Mouse (Mus musculus): ENCODE measurements around the gene Otx1. TPM values are rescaled to one million over a fixed set of nuclear protein-coding genes. Genes with fewer than 3 reads are reported as not detected.

Otx1 gene
- polyA plus RNA-seq, 1 experiment from 2014 or later, result 0.21 TPM

GRCm38 (mm10) chr11:21955167-21955566 is 47.5 kb downstream of the Otx1 start:
- WGBS, result 80% methylated on average over 7 of the region's 7 CpGs
- TF ChIP-seq CTCF (IDR thresholded peaks at IDR 0.05), result no peak
- no peak for TF ChIP-seq EP300 (IDR thresholded peaks at IDR 0.05)
- Histone ChIP-seq H3K9me3 (ENCODE audit: low read length) (no peaks in the 10 kb centered on the region), H3K27ac (ENCODE audit: low read length) (no peak overlapping the region), H3K4me3 (ENCODE audit: low read depth, low read length) (no peak overlapping the region), H3K9ac (replicated peaks; ENCODE audit: low read depth) (no peak overlapping the region), H3K4me1 (ENCODE audit: insufficient read depth, low read depth, low read length) (no peaks in the 10 kb centered on the region), H3K4me2 (replicated peaks; ENCODE audit: low read depth, low read length) (no peak overlapping the region), H3K36me3 (ENCODE audit: insufficient read depth, low read length) (no peaks in the 10 kb centered on the region), H3K27me3 (replicated peaks; ENCODE audit: insufficient read depth, low read length) (no peaks in the 10 kb centered on the region)
- DNase-seq (ENCODE audit: low spot score) (no peak), ATAC-seq (no peak)

DNA sequence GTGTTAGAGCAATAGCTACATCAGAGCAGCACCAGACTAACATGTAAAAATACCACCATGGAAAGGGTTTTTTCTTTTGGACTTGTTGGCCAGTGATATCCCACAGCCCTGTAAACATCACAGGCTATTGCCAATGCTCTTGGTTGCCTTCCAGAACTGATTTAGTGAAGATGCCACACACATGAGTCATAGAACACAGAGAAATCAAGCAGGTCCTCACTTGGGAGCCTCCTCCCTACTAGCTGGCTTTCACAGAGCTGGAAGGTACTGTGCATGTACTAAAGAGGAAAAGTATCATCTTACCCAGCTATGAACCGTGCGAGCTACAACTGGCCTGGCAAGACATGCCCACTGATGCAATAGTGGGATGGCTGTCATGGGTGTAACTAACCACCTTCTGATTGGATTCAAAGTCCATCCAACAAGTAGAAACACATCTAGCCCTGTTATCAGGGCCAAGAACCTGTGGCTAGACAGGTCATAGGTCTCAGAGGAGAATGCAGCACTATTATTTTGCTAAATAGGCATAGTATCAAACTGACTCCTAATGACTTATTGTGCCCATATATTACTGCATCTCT is 51.0 kb downstream of the Otx1 start:
- no peaks in the 10 kb centered on the region for H3K36me3 ChIP-seq (ENCODE audit: insufficient read depth, low read length)
- DNase-seq (ENCODE audit: low spot score) (no peak), ATAC-seq (no peak)
- no peak overlapping the region for H3K4me2 ChIP-seq (replicated peaks; ENCODE audit: low read depth, low read length)
- 80% methylated on average over 2 of the region's 2 CpGs for WGBS
- no peaks in the 10 kb centered on the region for H3K27me3 ChIP-seq (replicated peaks; ENCODE audit: insufficient read depth, low read length)
- H3K4me3 ChIP-seq (ENCODE audit: low read depth, low read length), result no peak overlapping the region
- H3K9me3 ChIP-seq (ENCODE audit: low read length), result no peaks in the 10 kb centered on the region
- no peak overlapping the region for H3K27ac ChIP-seq (ENCODE audit: low read length)
- H3K9ac ChIP-seq (replicated peaks; ENCODE audit: low read depth), result no peak overlapping the region
- TF ChIP-seq EP300 (IDR thresholded peaks at IDR 0.05) (no peak), CTCF (IDR thresholded peaks at IDR 0.05) (no peak)
- no peaks in the 10 kb centered on the region for H3K4me1 ChIP-seq (ENCODE audit: insufficient read depth, low read depth, low read length)

DNA sequence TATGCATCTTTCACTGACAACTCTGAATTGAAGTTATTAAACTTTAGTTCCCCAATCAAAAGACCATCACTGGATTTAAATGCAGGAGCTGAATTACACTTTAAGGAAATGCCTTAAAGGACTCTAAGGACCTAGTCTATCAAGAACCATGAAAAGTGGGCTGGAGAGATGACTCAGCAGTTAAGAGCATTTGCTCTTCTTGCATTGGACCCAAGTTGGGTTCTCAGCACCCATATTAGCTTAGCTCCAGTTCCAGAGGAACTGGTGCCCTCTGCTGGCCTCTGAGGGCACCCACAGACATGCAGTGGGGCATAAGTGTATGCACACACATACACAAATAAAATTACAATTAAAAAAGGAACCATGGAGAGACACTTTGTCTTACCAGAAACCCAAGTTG is 52.6 kb downstream of the Otx1 start:
- H3K9me3 ChIP-seq (ENCODE audit: low read length), result no peaks in the 10 kb centered on the region
- no peaks in the 10 kb centered on the region for H3K36me3 ChIP-seq (ENCODE audit: insufficient read depth, low read length)
- no peaks in the 10 kb centered on the region for H3K27me3 ChIP-seq (replicated peaks; ENCODE audit: insufficient read depth, low read length)
- no peak overlapping the region for H3K27ac ChIP-seq (ENCODE audit: low read length)
- no peak for ATAC-seq
- no peak overlapping the region for H3K4me2 ChIP-seq (replicated peaks; ENCODE audit: low read depth, low read length)
- DNase-seq (ENCODE audit: low spot score), result no peak
- no peak overlapping the region for H3K9ac ChIP-seq (replicated peaks; ENCODE audit: low read depth)
- no peaks in the 10 kb centered on the region for H3K4me1 ChIP-seq (ENCODE audit: insufficient read depth, low read depth, low read length)
- no peak overlapping the region for H3K4me3 ChIP-seq (ENCODE audit: low read depth, low read length)
- TF ChIP-seq CTCF (IDR thresholded peaks at IDR 0.05), result no peak

Data from lung, postnatal 0 days (tissue).